Mouse (Mus musculus) neural tube, embryonic 13.5 days (tissue): ENCODE measurements around the gene Trpt1. TPM values are rescaled to one million over a fixed set of nuclear protein-coding genes. Genes with fewer than 3 reads are reported as not detected.

ENCODE experiments used
- ATAC-seq: fragments of 200-750 bp; cut with Nextera tagmentation; 2 replicates; pipeline ENCODE4 v1.8.0; 2017; ENCODE audit warnings: low read depth, mild to moderate bottlenecking, moderate TSS enrichment, moderate library complexity
- H3K27ac ChIP-seq: fragments of 300-500 bp; sonication (generic); replicated peaks from 2 replicates; pipeline ENCODE4 v1.5.1; 2015; ENCODE audit warnings: moderate library complexity, mild to moderate bottlenecking, inconsistent platforms
- H3K27me3 ChIP-seq: fragments of 300-500 bp; sonication (generic); 2 replicates; pipeline ENCODE4 v1.6.1; 2015; ENCODE audit warnings: mild to moderate bottlenecking, inconsistent platforms
- H3K36me3 ChIP-seq: fragments of 300-500 bp; sonication (generic); 2 replicates; pipeline ENCODE4 v1.6.1; 2015; ENCODE audit warnings: mild to moderate bottlenecking, inconsistent platforms
- H3K4me1 ChIP-seq: fragments of 300-500 bp; sonication (generic); replicated peaks from 2 replicates; pipeline ENCODE4 v1.6.1; 2015; ENCODE audit warnings: inconsistent platforms
- H3K4me2 ChIP-seq: fragments of 300-500 bp; sonication (generic); 2 replicates; pipeline ENCODE4 v1.6.1; 2015; ENCODE audit warnings: inconsistent platforms, mild to moderate bottlenecking, moderate library complexity
- H3K4me3 ChIP-seq: fragments of 300-500 bp; sonication (generic); 2 replicates; pipeline ENCODE4 v1.5.1; 2015; ENCODE audit warnings: mild to moderate bottlenecking, inconsistent platforms
- H3K9ac ChIP-seq: fragments of 300-500 bp; sonication (generic); 2 replicates; pipeline ENCODE4 v1.6.1; 2015; ENCODE audit warnings: moderate library complexity, mild to moderate bottlenecking, inconsistent platforms
- H3K9me3 ChIP-seq: fragments of 300-500 bp; sonication (generic); 2 replicates; pipeline ENCODE4 v1.6.1; 2016; ENCODE audit warnings: inconsistent platforms
- WGBS: fragments of 180-500 bp; shearing (Covaris S2); methylation state at CpG from one replicate; pipeline ENCODE4 v1.1.7; 2015; 5-methylcytosine and 5-hydroxymethylcytosine counted together
- polyA plus RNA-seq: library from polyadenylated mRNA; unstranded; fragments of >200 nt; fragmentation: Nextera tagmentation; extraction: Ambion mirVana; gene quantifications from 2 replicates; pipeline ENCODE4 v1.2.1, GENCODE M21; 2015

Gene Trpt1
- polyA plus RNA-seq, 1 experiment from 2014 or later = 18.2 TPM

DNA sequence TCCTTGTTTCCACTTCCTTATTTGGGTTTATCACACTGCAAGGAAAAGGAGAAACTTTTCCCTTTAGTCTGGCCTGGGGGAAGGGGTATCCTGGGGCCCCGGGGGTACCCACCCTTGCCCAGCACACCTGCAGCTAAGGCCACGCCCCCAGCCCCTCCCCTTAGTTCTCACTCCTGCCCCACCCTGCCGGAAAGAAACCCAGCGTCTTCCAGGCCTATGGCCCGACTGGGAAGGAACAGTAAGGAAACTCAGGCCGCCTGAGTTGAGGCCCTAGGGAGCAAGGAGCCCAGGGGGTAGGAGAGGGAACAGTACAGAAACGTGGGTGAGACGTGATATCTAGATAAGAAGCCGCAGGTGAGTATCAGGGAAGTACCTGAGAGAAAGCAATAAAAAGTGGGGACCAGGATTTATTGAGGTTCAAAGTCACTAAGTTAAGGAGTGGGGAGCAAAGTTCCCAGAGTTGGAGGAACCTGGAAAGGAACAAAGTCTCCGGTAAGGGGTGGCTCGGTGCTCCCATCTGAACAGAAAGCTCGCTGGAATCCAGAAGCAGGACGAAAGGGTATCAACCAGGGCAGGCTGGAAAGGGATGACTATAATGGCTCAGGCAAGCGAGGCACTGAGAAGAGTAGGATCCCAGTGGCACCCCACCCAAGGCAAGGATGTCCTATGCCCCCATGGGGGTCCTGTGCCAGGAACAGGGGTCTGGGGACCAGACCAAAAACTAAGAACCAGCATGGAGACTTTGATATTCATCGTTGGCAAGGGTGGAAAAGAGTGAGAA, 27.2 kb upstream of the Trpt1 start:
- H3K27ac ChIP-seq = no peak overlapping the region
- peaks cover 35% of the 10 kb centered on the region for H3K4me1 ChIP-seq
- peak overlapping the region; percentile 54 for H3K4me2 ChIP-seq
- ATAC-seq = no peak
- peak overlapping the region; percentile 69 for H3K9ac ChIP-seq
- H3K36me3 ChIP-seq = no peaks in the 10 kb centered on the region
- WGBS = 13% methylated on average over 15 of the region's 15 CpGs
- peaks cover 27% of the 10 kb centered on the region for H3K27me3 ChIP-seq
- H3K4me3 ChIP-seq = peak overlapping the region; percentile 44
- no peaks in the 10 kb centered on the region for H3K9me3 ChIP-seq

DNA sequence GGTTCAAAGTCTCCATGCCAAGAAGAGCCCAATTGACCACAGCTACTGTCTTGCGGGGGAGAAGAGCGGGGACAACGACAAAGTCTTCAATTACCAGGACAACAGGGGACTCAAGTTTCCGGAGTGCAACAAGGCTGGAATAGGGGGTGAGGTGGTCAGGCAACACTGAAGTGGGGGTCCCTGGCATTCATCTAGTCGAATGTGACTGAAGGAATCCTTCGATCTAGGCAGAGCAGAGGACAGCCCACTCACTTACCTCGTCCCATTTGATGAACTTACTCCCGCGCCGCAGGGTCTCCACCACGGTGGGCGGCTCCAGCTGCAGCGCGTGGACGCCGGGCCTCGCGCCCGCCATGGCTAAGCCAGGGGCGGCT, 26.7 kb upstream of the Trpt1 start:
- no peaks in the 10 kb centered on the region for H3K9me3 ChIP-seq
- H3K27ac ChIP-seq = 0 out of 2 replicates have a peak overlapping the region, but pooled peaks have one; percentile 38
- peak overlapping the region; percentile 69 for H3K9ac ChIP-seq
- H3K4me2 ChIP-seq = peak overlapping the region; percentile 54
- under 1% methylated on average over 20 of the region's 20 CpGs for WGBS
- H3K36me3 ChIP-seq = no peaks in the 10 kb centered on the region
- peak overlapping the region; percentile 44 for H3K4me3 ChIP-seq
- no peak for ATAC-seq
- peaks cover 40% of the 10 kb centered on the region for H3K4me1 ChIP-seq
- H3K27me3 ChIP-seq = peaks cover 27% of the 10 kb centered on the region

DNA sequence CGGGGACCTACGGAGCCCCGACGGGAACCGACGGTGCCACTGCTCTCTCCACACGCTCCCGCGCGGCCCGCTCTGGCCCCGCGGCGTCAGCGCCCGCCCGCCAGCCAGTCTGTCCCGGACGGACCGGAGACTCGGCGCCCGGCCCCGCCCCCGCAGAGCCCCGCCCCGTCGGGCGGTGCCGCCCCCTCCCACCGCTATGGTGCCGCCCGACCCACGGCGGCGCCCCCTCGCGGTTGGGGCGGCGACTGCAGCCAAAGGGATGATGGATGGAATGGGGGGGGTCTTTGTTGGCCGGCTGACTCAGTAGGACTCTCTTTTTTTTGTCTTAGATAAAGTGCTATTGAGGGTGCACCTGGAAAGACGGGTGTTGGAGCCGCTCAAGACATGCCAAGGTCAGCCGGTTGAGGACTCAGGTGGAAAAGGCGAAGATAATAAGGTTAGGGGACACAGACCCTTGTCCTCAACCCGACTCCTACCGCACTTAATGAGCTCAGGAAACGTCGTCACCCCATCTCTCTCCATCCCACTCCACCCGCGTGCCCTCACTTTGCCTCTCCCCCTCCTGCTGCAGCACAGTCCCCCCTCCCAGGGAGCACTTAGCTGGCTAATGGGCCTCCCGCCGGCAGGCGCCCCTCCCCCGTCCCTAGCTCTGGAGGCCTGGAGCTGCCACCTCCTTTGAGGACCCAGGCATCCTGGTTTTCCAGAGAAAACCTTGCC, 26.1 kb upstream of the Trpt1 start:
- peak overlapping the region; percentile 44 for H3K4me3 ChIP-seq
- H3K27ac ChIP-seq = peak overlapping the region; percentile 73
- H3K27me3 ChIP-seq = peaks cover 27% of the 10 kb centered on the region
- WGBS = under 1% methylated on average over 41 of the region's 55 CpGs
- H3K9ac ChIP-seq = peak overlapping the region; percentile 69
- H3K36me3 ChIP-seq = no peaks in the 10 kb centered on the region
- H3K4me1 ChIP-seq = peaks cover 40% of the 10 kb centered on the region
- ATAC-seq = peak; percentile 8; the same call in 1 of the 2 replicates
- no peaks in the 10 kb centered on the region for H3K9me3 ChIP-seq
- peak overlapping the region; percentile 54 for H3K4me2 ChIP-seq

DNA sequence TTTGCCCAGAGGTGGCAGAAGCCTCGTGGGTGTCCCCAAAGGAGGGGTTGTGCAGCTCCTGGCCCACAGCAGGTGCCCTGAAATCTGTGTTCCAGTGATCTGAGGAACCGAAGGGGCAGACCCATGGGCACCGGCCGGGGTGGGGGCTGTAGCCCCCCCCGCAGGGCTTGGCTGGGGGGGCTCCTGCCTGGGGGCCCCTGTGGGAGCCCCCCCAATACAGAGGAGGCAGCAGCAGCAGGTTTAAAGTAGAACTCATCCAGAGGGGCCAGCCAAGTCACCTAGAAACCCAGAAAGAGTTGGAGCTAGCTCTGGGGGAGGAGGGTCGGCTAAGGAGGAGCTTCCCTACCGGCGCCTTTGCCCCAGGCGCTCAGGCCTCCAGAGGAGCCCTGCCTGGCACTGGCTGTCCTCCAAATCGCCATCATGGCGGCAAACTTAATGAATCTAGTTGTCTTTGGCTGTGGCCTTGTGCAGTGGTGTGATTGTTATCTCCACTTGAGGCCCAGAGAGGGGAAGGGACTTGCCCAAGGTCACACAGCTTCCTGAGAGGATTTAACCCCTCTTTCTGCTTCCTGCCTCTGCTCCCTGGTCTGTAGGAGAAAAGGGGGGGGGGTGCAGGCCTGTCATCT, 25.4 kb upstream of the Trpt1 start:
- H3K27ac ChIP-seq = peak overlapping the region; percentile 73
- H3K4me2 ChIP-seq = peak overlapping the region; percentile 54
- peaks cover 27% of the 10 kb centered on the region for H3K27me3 ChIP-seq
- H3K9ac ChIP-seq = peak overlapping the region; percentile 69
- H3K4me1 ChIP-seq = peaks cover 40% of the 10 kb centered on the region
- ATAC-seq = no peak
- H3K4me3 ChIP-seq = peak overlapping the region; percentile 44
- no peaks in the 10 kb centered on the region for H3K36me3 ChIP-seq
- no peaks in the 10 kb centered on the region for H3K9me3 ChIP-seq
- 12% methylated on average over 11 of the region's 11 CpGs for WGBS

DNA sequence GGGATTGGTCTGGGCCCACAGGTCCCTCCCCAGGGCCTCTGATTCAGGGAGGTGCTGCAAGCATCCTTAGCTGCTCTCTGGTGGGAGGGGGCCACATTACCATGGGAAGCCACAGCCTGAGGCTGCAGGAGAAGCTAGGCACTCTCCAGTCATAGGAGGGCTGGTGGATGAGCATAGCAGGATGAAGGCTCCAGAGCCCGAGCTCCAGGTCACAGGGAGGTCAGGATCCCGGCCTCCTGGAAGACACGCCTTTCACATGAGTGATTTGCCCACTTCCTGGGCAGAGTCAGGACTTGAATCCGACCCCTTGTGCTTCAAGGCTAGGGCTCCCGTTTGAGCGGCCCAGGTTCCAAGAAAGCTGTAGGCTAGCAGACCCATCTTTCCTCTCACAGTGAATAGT, 24.3 kb upstream of the Trpt1 start:
- H3K27me3 ChIP-seq = peaks cover 27% of the 10 kb centered on the region
- H3K9ac ChIP-seq = no peak overlapping the region
- H3K36me3 ChIP-seq = no peaks in the 10 kb centered on the region
- no peak overlapping the region for H3K4me2 ChIP-seq
- H3K27ac ChIP-seq = 0 out of 2 replicates have a peak overlapping the region, but pooled peaks have one; percentile 3
- H3K9me3 ChIP-seq = no peaks in the 10 kb centered on the region
- WGBS = 16% methylated on average over 6 of the region's 6 CpGs
- no peak for ATAC-seq
- H3K4me1 ChIP-seq = peaks cover 50% of the 10 kb centered on the region
- no peak overlapping the region for H3K4me3 ChIP-seq

DNA sequence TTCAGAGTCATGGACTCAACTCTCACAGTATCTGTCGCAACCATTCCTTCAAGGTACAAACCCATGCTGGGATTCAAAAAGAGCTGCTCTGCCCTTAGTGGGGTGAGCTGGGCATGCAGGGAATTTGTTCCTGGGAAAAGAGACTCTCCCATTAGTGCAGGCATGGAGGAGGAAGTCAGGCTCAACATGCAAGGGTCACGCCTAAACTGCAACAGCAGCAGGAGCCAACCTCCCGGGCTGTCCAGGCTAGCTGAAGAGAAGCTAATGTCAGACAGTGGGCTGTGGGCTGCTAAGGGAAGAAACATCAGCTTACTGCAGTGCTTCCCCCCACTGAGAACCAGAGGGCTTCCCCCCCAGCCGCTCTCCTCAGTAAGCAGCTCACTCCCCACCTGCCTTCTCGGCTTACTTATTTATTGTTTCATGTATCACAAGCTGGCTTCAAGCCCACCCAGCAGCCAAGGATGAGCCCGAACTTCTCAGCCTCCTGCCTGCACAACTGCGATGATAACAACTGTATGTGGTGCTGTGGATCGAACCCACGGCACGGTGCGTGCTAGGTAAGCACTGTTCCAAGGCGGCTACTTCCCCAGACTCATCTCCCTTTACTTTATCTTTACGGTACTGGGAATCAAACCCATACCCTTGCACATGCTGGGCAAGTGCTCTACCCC, 23.5 kb upstream of the Trpt1 start:
- ATAC-seq = no peak
- peaks cover 58% of the 10 kb centered on the region for H3K4me1 ChIP-seq

DNA sequence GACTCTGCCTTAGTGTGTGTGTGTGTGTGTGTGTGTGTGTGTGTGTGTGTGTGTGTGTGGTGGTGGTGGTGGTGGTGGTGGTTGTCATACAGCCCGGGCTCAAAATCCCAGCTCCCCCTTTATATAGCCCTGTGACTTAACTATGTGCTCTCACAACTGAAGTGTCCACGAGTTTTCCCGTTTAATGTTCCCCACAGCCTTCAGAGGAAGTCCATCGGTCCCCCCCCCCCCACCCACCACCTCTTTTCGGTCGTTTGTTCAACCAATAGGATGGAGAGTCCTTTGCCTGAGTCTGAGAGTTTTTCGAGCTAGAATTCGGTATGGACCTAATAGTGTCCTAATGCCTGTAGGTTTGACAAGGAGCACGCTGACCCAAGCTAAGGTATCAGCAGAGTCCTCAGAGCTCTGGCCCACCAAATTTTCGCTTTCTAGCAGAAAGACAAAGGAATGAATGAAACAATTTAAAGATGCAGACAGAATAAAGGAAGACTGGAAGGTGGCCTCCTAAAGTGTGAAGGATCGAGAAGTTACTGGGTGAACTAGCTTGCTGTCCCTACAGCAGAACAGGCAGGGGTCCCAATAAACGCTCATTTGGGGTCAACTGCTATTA, 22.2 kb upstream of the Trpt1 start:
- 37% methylated on average over 12 of the region's 12 CpGs for WGBS
- H3K9me3 ChIP-seq = no peaks in the 10 kb centered on the region
- peak overlapping the region; percentile 69 for H3K4me3 ChIP-seq
- peaks cover 19% of the 10 kb centered on the region for H3K36me3 ChIP-seq
- H3K9ac ChIP-seq = peak overlapping the region; percentile 89
- ATAC-seq = no peak
- H3K27me3 ChIP-seq = peaks cover 21% of the 10 kb centered on the region
- H3K27ac ChIP-seq = peak overlapping the region; percentile 96
- peak overlapping the region; percentile 92 for H3K4me2 ChIP-seq
- peaks cover 68% of the 10 kb centered on the region for H3K4me1 ChIP-seq

More for the DNA sequence above, 23.5 kb upstream of the Trpt1 start:
- Histone ChIP-seq H3K4me3 (no peak overlapping the region), H3K9me3 (no peaks in the 10 kb centered on the region), H3K27me3 (peaks cover 27% of the 10 kb centered on the region), H3K27ac (0 out of 2 replicates have a peak overlapping the region, but pooled peaks have one; percentile 3), H3K36me3 (peaks cover 6% of the 10 kb centered on the region), H3K4me2 (no peak overlapping the region), H3K9ac (no peak overlapping the region)
- WGBS = 78% methylated on average over 13 of the region's 13 CpGs

DNA sequence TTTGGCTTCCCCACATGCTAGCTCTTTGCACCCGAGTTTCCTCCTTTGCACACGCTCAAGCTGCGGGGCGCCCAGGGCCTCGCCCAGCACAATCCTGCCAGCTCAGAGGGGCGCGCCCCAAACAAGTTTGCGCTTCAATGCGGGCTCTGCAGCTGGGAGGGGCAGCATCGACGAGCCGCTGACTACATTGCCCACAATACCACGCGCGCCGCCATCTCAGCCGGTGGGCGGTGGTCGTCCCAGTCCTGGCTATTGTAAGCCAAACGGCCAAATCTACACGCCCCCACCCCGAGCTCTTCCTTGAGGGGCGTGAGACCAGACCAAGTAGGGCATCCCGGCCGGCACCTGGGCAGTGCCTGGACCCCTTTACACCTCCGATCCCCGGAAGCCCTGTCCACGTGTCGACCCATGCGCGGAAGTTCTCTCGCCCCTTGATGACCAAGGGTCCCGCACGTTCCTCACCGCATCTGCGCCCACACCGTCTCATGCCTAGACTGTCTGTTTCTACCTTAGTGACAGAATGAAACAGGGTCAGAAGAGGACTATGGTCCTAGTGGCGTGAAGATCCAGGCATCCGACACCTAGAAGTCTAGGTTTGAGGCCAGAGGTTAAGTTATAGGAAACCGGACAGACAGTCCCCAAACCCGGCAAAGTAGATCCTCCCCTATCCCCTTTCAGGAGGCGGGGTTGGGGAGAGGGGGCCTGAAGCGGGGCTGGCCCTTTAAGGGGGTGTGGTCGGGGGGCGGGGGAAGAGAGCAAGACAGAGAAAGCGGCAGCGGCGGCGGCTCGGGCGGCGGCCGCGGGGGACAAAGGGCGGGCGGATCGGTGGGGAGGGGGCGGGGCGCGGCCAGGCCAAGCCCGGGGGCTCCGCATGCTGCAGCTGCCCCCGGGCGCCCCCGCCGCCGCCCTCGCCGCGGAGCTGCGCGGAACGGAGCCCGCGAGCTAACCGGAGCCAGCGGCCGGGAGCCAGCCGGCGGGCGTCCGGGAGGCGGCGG, 21.4 kb upstream of the Trpt1 start, which contains the start of gene Ppp1r14b:
Ppp1r14b (plus strand) TSS at position 758 of the 995 bp plus-strand sequence.
- peak; percentile 61 for ATAC-seq

DNA sequence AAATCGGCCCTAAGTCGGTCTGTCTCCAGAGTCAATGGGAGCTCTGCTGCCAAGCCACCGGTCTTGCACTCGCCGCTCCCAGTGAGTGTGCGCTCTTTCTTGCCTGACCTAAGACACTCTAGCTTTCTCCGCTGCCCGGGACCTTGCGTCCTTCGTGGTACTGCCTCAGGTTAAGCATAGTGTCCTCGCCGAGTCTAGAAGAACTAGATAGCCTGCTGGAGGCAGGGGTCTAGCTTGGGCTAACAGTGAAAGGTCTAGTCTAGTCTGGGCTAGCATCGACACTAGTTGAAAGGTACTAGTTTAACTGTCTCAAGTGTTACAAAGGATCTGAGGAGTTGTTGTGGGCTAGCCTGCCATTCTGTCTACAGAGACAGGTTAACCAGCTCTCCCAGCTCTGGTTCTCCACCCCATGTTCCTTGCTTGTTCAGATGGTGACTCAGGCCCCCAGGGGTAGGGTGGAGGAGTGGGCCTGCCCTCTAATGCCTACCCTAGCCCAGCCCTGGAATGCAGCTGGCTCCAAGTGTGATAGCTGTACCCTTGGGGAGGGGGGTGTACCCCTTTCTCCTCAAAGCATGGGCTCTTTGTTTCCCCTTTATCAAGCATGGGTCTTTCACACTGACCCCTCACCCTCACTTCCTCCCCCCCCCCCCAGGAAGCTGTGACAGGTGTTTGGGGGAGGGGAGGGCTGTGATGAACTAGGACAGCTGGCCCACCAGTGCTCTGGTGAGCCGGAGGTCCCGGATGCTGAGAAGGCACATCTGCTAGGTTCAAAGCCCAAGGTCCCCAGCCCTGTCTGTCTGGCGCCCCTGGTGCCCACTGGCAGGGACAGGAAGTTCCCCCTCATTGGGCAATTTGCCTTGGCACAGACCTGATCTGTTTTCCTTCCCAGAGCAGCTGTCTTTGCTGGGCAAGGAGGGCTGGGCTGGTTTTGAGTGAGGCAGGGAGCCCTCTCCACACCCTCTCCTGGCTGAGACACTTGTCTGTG, 20.1 kb upstream of the Trpt1 start, which contains the start of gene Plcb3:
Plcb3 (minus strand) TSS at position 934 of the 985 bp plus-strand sequence.
- peaks cover 60% of the 10 kb centered on the region for H3K4me1 ChIP-seq
- H3K27ac ChIP-seq = peak within 1 kb of the TSS; percentile 96
- H3K4me2 ChIP-seq = peak within 1 kb of the TSS; percentile 92
- peak within 1 kb of the TSS; percentile 89 for H3K9ac ChIP-seq
- peaks cover 19% of the 10 kb centered on the region for H3K36me3 ChIP-seq
- ATAC-seq = no peak
- no peaks in the 10 kb centered on the region for H3K9me3 ChIP-seq
- peaks cover under 1% of the 10 kb centered on the region; the same call in 1 of the 2 replicates for H3K27me3 ChIP-seq
- peak within 1 kb of the TSS; percentile 69 for H3K4me3 ChIP-seq
- 0% methylated on average over 16 of the region's 16 CpGs for WGBS

More for the DNA sequence above, 21.4 kb upstream of the Trpt1 start, which contains the start of gene Ppp1r14b:
- Histone ChIP-seq H3K27me3 (peaks cover 14% of the 10 kb centered on the region), H3K9ac (peak within 1 kb of the TSS; percentile 89), H3K4me3 (peak within 1 kb of the TSS; percentile 69), H3K36me3 (peaks cover 19% of the 10 kb centered on the region), H3K27ac (peak within 1 kb of the TSS; percentile 96), H3K4me2 (peak within 1 kb of the TSS; percentile 92), H3K4me1 (peaks cover 69% of the 10 kb centered on the region), H3K9me3 (no peaks in the 10 kb centered on the region)
- WGBS = under 1% methylated on average over 63 of the region's 84 CpGs
